Mouse (Mus musculus) spleen, postnatal 14 days (tissue): ENCODE results near the gene Gpr132.
"Not testable (repeated sequence)": the region's sequence is repeated elsewhere in the genome, so short reads cannot be mapped to it uniquely, and the experiment has no call there.

Source experiments
- DNase-seq, 2 experiments: peaks; one replicate each; pipeline ENCODE4 v3.0.0; 2021 to 2022; ENCODE audit warnings: low spot score in 2 of 2

Gene Gpr132

GRCm38 (mm10) chr12:112820401-112820999, 47.5 kb downstream of the Gpr132 start:
- no peak for DNase-seq

- no peak for DNase-seq
Measured at GRCm38 (mm10) chr12:112819057-112819662, 48.9 kb downstream of the Gpr132 start.

- DNase-seq = not testable (repeated sequence)
Measured at GRCm38 (mm10) chr12:112816866-112817265, 51.2 kb downstream of the Gpr132 start.

GRCm38 (mm10) chr12:112816294-112816693, 51.7 kb downstream of the Gpr132 start:
- peak in 1 of 2 experiments; percentile 48 for DNase-seq

GRCm38 (mm10) chr12:112814682-112815470, 53.2 kb downstream of the Gpr132 start:
- no peak for DNase-seq

DNA sequence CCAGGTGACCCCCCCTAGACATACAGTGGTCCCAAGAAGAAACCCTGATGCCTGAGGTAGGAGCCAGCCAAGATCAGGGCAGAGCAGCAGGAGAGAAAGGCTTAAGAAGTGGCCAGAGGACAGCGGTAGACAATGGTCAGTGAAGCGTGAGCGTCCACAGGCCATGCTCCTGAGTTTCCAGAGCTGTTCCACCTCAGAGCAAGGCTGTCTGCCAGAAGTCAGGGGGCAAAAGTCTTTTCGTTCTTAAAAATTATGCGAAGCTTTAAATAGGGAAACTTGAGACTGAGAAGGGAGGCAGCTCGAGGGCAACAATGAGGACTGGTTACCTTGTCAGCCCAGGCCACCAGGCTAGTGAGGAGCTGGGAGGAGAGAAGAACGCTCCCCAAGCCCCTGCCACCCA, 54.7 kb downstream of the Gpr132 start:
- no peak for DNase-seq

GRCm38 (mm10) chr12:112810092-112810885, 57.7 kb downstream of the Gpr132 start:
- no peak for DNase-seq

GRCm38 (mm10) chr12:112809641-112810040, 58.4 kb downstream of the Gpr132 start:
- no peak for DNase-seq

- DNase-seq = peak; percentile 74 to 82
Measured at GRCm38 (mm10) chr12:112808587-112809364, 59.3 kb downstream of the Gpr132 start, which contains the start of gene Clba1. Gene Clba1 (plus strand): TSS chr12:112808937.

GRCm38 (mm10) chr12:112808212-112808586, 59.8 kb downstream of the Gpr132 start:
- DNase-seq = no peak

GRCm38 (mm10) chr12:112807796-112808195, 60.2 kb downstream of the Gpr132 start:
- DNase-seq = no peak

DNA sequence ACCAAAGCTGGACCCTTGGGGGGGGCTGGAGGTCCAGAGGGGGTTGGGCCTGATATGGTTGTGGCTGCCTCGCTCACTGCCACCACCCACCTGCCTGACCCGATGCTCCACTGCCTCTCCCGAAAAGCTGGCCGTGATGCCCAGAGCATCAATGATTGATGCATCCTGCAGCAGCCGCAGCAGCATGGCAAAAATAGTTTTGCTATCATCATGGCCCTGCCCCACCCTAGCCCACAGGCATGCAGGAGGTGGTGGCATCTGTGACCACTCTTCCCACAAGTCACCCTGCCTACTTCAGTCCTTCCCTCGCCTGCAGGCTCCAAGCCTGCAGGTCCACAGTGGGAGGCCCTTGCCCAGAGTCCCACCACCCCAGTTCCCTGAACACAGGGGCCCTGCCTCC, 62.0 kb downstream of the Gpr132 start:
- DNase-seq = no peak

- DNase-seq = no peak
Measured at GRCm38 (mm10) chr12:112804046-112804445, 64.0 kb downstream of the Gpr132 start.

- DNase-seq = no peak
Measured at GRCm38 (mm10) chr12:112802917-112803316, 65.1 kb downstream of the Gpr132 start.

GRCm38 (mm10) chr12:112801864-112802846, 65.9 kb downstream of the Gpr132 start, which contains the start of gene Ahnak2:
Gene Ahnak2 (minus strand): TSS chr12:112802657.
- no peak for DNase-seq
